Mouse (Mus musculus) midbrain, embryonic 14.5 days (tissue): ENCODE data around the gene Tmem121b. TPM values are rescaled to one million over a fixed set of nuclear protein-coding genes. Genes with fewer than 3 reads are reported as not detected.

Experiments
- ATAC-seq: fragments of 200-750 bp; cut with Nextera tagmentation; 2 replicates; pipeline ENCODE4 v1.8.0; 2017; ENCODE audit warnings: moderate number of reproducible peaks, moderate library complexity; ENCODE audit not compliant: low FRiP score, low TSS enrichment
- DNase-seq: peaks from one replicate; pipeline ENCODE4 v3.0.0-alpha.2; 2015
- H3K27ac ChIP-seq: fragments of 300-500 bp; sonication (generic); replicated peaks from 2 replicates; pipeline ENCODE4 v1.5.1; 2014; ENCODE audit warnings: mild to moderate bottlenecking, low read depth, low read length, moderate library complexity
- H3K27me3 ChIP-seq: fragments of 300-500 bp; sonication (generic); 2 replicates; pipeline ENCODE4 v1.6.1; 2014; ENCODE audit warnings: low read length, control low read depth, mixed read lengths; ENCODE audit not compliant: control insufficient read depth, insufficient read depth
- H3K36me3 ChIP-seq: fragments of 300-500 bp; sonication (generic); 2 replicates; pipeline ENCODE4 v1.6.1; 2014; ENCODE audit warnings: low read length, control low read depth; ENCODE audit not compliant: control insufficient read depth, insufficient read depth
- H3K4me1 ChIP-seq: fragments of 300-500 bp; sonication (generic); 2 replicates; pipeline ENCODE4 v1.6.1; 2014; ENCODE audit warnings: mild to moderate bottlenecking, antibody characterized with exemption, low read length, control low read depth; ENCODE audit not compliant: control insufficient read depth, insufficient read depth
- H3K4me2 ChIP-seq: fragments of 300-500 bp; sonication (generic); 2 replicates; pipeline ENCODE4 v1.6.1; 2014; ENCODE audit warnings: mild to moderate bottlenecking, low read length, moderate library complexity
- H3K4me3 ChIP-seq: fragments of 300-500 bp; sonication (generic); replicated peaks from 2 replicates; pipeline ENCODE4 v1.5.1; 2014; ENCODE audit warnings: low read depth, low read length
- H3K9ac ChIP-seq: fragments of 300-500 bp; sonication (generic); replicated peaks from 2 replicates; pipeline ENCODE4 v1.6.1; 2014; ENCODE audit warnings: mild to moderate bottlenecking, low read length, moderate library complexity
- H3K9me3 ChIP-seq: fragments of 300-500 bp; sonication (generic); 2 replicates; pipeline ENCODE4 v1.6.1; 2016; ENCODE audit warnings: low read length, control low read depth, mixed read lengths; ENCODE audit not compliant: control insufficient read depth
- WGBS: fragments of 180-500 bp; shearing (Covaris S2); extraction: QIAGEN DNeasy Blood & Tissue Kit; methylation state at CpG from one replicate; pipeline ENCODE4 v1.1.7; 2014; 5-methylcytosine and 5-hydroxymethylcytosine counted together
- polyA plus RNA-seq: library from polyadenylated mRNA; unstranded; fragments of >200 nt; fragmentation: Nextera tagmentation; extraction: Ambion mirVana; gene quantifications from 2 replicates; pipeline ENCODE4 v1.2.1, GENCODE M21; 2014

The Tmem121b gene
- polyA plus RNA-seq, 1 experiment from 2014 or later = 4.4 TPM

DNA sequence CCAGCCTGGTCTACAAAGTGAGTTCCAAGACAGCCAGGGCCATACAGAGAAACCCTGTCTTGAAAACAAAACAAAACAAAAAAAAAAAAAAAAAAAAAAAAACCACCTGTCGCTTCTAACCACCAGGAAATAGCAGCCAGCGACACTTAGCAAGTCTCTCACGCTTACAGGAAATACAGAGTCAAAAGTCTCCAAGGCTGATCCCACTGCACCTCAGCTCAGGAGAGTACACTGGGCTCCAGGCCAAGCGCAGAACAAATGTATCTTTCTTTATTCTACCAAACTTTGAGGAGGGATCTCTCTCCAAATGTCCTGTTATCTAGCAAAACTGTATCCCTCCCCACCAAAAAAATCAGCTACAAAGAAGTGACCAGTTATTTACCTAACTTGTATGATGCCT, 35.5 kb upstream of the Tmem121b start:
- Histone ChIP-seq H3K27me3 (no peaks in the 10 kb centered on the region), H3K9me3 (no peaks in the 10 kb centered on the region), H3K4me2 (no peak overlapping the region; the same call in 1 of the 2 replicates), H3K36me3 (no peaks in the 10 kb centered on the region), H3K27ac (no peak overlapping the region), H3K9ac (no peak overlapping the region), H3K4me1 (peaks cover 19% of the 10 kb centered on the region), H3K4me3 (no peak overlapping the region)
- DNase-seq (no peak), ATAC-seq (no peak)
- 81% methylated on average over 4 of the region's 4 CpGs for WGBS

GRCm38 (mm10) chr6:120524796-120525195, 31.2 kb upstream of the Tmem121b start:
- Histone ChIP-seq H3K36me3 (peaks cover 28% of the 10 kb centered on the region), H3K9me3 (no peaks in the 10 kb centered on the region), H3K9ac (no peak overlapping the region), H3K27me3 (no peaks in the 10 kb centered on the region), H3K4me2 (no peak overlapping the region), H3K4me1 (peaks cover 11% of the 10 kb centered on the region), H3K4me3 (no peak overlapping the region), H3K27ac (no peak overlapping the region)
- no peak for DNase-seq
- ATAC-seq = no peak
- WGBS = 97% methylated on average over 5 of the region's 5 CpGs

GRCm38 (mm10) chr6:120519647-120520046, 26.0 kb upstream of the Tmem121b start:
- 90% methylated on average over 5 of the region's 5 CpGs for WGBS
- no peak for ATAC-seq
- peaks cover 53% of the 10 kb centered on the region for H3K36me3 ChIP-seq

DNA sequence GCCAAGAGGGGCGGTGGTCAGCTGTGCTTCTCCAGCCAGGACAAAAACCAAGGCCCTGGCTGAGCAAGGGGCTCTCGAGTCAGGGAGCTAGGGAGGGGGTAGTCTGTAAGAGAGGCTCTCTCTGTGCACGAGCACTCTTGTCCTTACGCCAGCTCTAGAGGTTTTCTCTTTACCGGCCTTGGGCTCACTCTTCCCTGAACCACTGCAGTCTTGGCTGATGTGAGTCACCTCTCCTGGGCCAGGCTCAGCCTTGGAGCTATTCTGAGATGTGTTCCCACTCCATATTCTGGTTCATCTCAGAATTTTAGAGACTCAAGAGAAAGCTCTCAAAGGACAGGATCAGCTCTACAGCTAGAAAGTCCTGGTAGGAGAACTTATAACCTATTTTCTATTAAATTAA, 23.7 kb upstream of the Tmem121b start:
- Histone ChIP-seq H3K9me3 (no peaks in the 10 kb centered on the region), H3K36me3 (peaks cover 61% of the 10 kb centered on the region), H3K4me1 (no peaks in the 10 kb centered on the region), H3K27me3 (no peaks in the 10 kb centered on the region), H3K27ac (no peak overlapping the region), H3K9ac (no peak overlapping the region), H3K4me2 (no peak overlapping the region), H3K4me3 (no peak overlapping the region)
- WGBS = 94% methylated on average over 5 of the region's 5 CpGs
- DNase-seq = no peak
- no peak for ATAC-seq

More at GRCm38 (mm10) chr6:120519647-120520046, 26.0 kb upstream of the Tmem121b start:
- H3K4me2 ChIP-seq = no peak overlapping the region
- no peak overlapping the region for H3K27ac ChIP-seq
- H3K4me1 ChIP-seq = no peaks in the 10 kb centered on the region
- no peak overlapping the region for H3K4me3 ChIP-seq
- no peak overlapping the region for H3K9ac ChIP-seq
- no peaks in the 10 kb centered on the region for H3K9me3 ChIP-seq
- DNase-seq = no peak
- no peaks in the 10 kb centered on the region for H3K27me3 ChIP-seq

- DNase-seq = no peak
- Histone ChIP-seq H3K9me3 (no peaks in the 10 kb centered on the region), H3K4me3 (no peak overlapping the region), H3K27me3 (no peaks in the 10 kb centered on the region), H3K4me1 (no peaks in the 10 kb centered on the region), H3K4me2 (no peak overlapping the region), H3K9ac (no peak overlapping the region), H3K27ac (no peak overlapping the region), H3K36me3 (peaks cover 60% of the 10 kb centered on the region)
- no peak for ATAC-seq
- 95% methylated on average over 6 of the region's 6 CpGs for WGBS
Measured at GRCm38 (mm10) chr6:120516879-120517278, 23.3 kb upstream of the Tmem121b start.

GRCm38 (mm10) chr6:120516422-120516821, 22.8 kb upstream of the Tmem121b start:
- no peak overlapping the region for H3K4me3 ChIP-seq
- DNase-seq (no peak), ATAC-seq (no peak)
- no peaks in the 10 kb centered on the region for H3K4me1 ChIP-seq
- no peak overlapping the region for H3K27ac ChIP-seq
- no peaks in the 10 kb centered on the region for H3K27me3 ChIP-seq
- no peak overlapping the region for H3K4me2 ChIP-seq
- H3K36me3 ChIP-seq = peaks cover 56% of the 10 kb centered on the region
- H3K9me3 ChIP-seq = no peaks in the 10 kb centered on the region
- H3K9ac ChIP-seq = no peak overlapping the region
- WGBS = 94% methylated on average over 4 of the region's 4 CpGs

- no peaks in the 10 kb centered on the region for H3K9me3 ChIP-seq
- H3K4me1 ChIP-seq = no peaks in the 10 kb centered on the region
- DNase-seq (no peak), ATAC-seq (no peak)
- no peak overlapping the region for H3K9ac ChIP-seq
- H3K4me3 ChIP-seq = no peak overlapping the region
- H3K27ac ChIP-seq = no peak overlapping the region
- peaks cover 38% of the 10 kb centered on the region for H3K36me3 ChIP-seq
- H3K4me2 ChIP-seq = no peak overlapping the region
- WGBS = 97% methylated on average over 6 of the region's 6 CpGs
- H3K27me3 ChIP-seq = no peaks in the 10 kb centered on the region
Measured at GRCm38 (mm10) chr6:120511212-120511611, 17.6 kb upstream of the Tmem121b start.

GRCm38 (mm10) chr6:120510425-120510824, 16.8 kb upstream of the Tmem121b start:
- ATAC-seq = no peak
- no peak overlapping the region for H3K4me2 ChIP-seq
- DNase-seq = no peak
- 94% methylated on average over 8 of the region's 8 CpGs for WGBS
- H3K36me3 ChIP-seq = peaks cover 38% of the 10 kb centered on the region
- no peak overlapping the region for H3K9ac ChIP-seq
- no peaks in the 10 kb centered on the region for H3K9me3 ChIP-seq
- no peaks in the 10 kb centered on the region for H3K4me1 ChIP-seq
- no peak overlapping the region for H3K4me3 ChIP-seq
- H3K27me3 ChIP-seq = no peaks in the 10 kb centered on the region
- H3K27ac ChIP-seq = no peak overlapping the region

DNA sequence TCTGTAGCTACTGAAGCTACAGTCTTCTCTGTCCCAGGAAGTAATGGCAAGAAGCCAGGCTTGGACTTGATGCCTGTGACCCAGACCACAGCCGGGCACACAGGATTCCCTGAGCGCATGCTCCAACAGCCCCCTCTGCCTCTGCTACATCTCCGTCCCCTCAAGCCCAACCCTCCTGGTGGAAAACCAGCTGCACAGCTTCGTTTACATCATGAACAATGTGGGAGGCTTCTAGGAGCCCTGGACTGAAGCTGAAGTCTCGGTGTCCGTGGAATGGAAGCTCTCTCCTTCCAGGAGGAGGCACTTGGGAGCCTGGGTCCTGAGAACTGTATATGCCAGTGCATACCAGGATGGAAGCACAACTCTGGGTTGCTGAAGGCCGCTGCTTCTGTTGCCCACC, 16.4 kb upstream of the Tmem121b start:
- H3K27me3 ChIP-seq = no peaks in the 10 kb centered on the region
- no peaks in the 10 kb centered on the region for H3K9me3 ChIP-seq
- no peak overlapping the region for H3K9ac ChIP-seq
- H3K36me3 ChIP-seq = peaks cover 35% of the 10 kb centered on the region
- 92% methylated on average over 7 of the region's 7 CpGs for WGBS
- ATAC-seq (no peak), DNase-seq (no peak)
- no peaks in the 10 kb centered on the region for H3K4me1 ChIP-seq
- no peak overlapping the region for H3K4me2 ChIP-seq
- no peak overlapping the region for H3K27ac ChIP-seq
- no peak overlapping the region for H3K4me3 ChIP-seq
